Mouse (Mus musculus) left cerebral cortex, postnatal 25 days (tissue): ENCODE measurements around the gene Tysnd1. TPM values are rescaled to one million over a fixed set of nuclear protein-coding genes. Genes with fewer than 3 reads are reported as not detected.

Source experiments
- DNase-seq, 2 experiments: peaks; one replicate each; pipeline ENCODE4 v3.0.0; 2022; ENCODE audit warnings: low spot score in 2 of 2, mixed read lengths in 1 of 2
- intact Hi-C: fragments of 180-260 bp; cut with DNase I; formaldehyde crosslinking; loops from one replicate; pipeline ENCODE4 v1.15.1; 2025
- total RNA-seq, 2 experiments: library from RNA; stranded (reverse); gene quantifications; 2 replicates each; pipeline ENCODE4 v1.2.3; 2021

Gene Tysnd1
- total RNA-seq = 10 to 100 TPM; 21.7 to 24.3 TPM

GRCm38 (mm10) chr10:61694870-61695670, at the start of gene Tysnd1:
Tysnd1 (plus strand) TSS chr10:61695514.
- intact Hi-C loops = loop anchor here (1.0 kb wide), 1 partner anchor 15 kb away; the partner anchor contains the start of gene Sar1a
- DNase-seq = peak; percentile 97 to 99

GRCm38 (mm10) chr10:61646557-61646956, 48.8 kb upstream of the Tysnd1 start:
- intact Hi-C loops = loop anchor here (5.0 kb wide), 2 partner anchors 154 to 169 kb away; partner anchors contain the start of gene Lrrc20
- DNase-seq = no peak

- peak; percentile 85 to 91 for DNase-seq
- intact Hi-C loops = loop anchor here (2.0 to 5.0 kb wide), 3 partner anchors 21 to 171 kb away; partner anchors contain the start of gene Lrrc20
Measured at GRCm38 (mm10) chr10:61647790-61648736, 47.3 kb upstream of the Tysnd1 start, which contains the start of gene Ppa1. Ppa1 (plus strand) TSS chr10:61648552.

- intact Hi-C loops = loop anchor here (2.0 to 5.0 kb wide), 3 partner anchors 22 to 172 kb away; partner anchors contain the start of gene Lrrc20
- peak in 1 of 2 experiments; percentile 14 for DNase-seq
Measured at GRCm38 (mm10) chr10:61648737-61649645, 46.3 kb upstream of the Tysnd1 start.

GRCm38 (mm10) chr10:61654105-61654504, 41.2 kb upstream of the Tysnd1 start:
- intact Hi-C loops = loop anchor here (10.0 kb wide), 1 partner anchor 449 kb away; no protein-coding TSS in a partner anchor

GRCm38 (mm10) chr10:61654691-61655090, 40.6 kb upstream of the Tysnd1 start:
- intact Hi-C loops = loop anchor here (10.0 kb wide), 1 partner anchor 450 kb away; no protein-coding TSS in a partner anchor
- no peak for DNase-seq

More at GRCm38 (mm10) chr10:61654105-61654504, 41.2 kb upstream of the Tysnd1 start:
- DNase-seq = no peak

DNA sequence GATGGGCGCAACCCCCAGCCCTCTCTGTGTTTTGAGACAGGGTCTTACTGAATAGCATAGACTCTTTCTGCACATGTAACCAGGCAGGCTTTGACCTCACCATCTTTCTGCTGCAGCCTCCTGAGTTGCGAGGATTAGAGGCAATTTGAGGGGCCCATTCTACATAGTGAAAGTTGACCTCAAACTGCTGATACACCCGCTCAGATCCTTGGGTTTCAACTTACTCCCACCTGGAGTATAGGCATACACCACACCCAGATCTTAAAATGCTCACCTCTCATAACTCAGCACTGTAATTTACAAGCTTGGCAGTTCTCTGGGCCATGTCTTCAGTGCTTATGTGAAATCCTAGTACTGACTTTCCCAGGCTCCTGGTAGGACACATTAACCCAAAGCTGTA, 40.1 kb upstream of the Tysnd1 start:
- DNase-seq = no peak
- intact Hi-C loops = loop anchor here (10.0 kb wide), 1 partner anchor 450 kb away; no protein-coding TSS in a partner anchor

DNA sequence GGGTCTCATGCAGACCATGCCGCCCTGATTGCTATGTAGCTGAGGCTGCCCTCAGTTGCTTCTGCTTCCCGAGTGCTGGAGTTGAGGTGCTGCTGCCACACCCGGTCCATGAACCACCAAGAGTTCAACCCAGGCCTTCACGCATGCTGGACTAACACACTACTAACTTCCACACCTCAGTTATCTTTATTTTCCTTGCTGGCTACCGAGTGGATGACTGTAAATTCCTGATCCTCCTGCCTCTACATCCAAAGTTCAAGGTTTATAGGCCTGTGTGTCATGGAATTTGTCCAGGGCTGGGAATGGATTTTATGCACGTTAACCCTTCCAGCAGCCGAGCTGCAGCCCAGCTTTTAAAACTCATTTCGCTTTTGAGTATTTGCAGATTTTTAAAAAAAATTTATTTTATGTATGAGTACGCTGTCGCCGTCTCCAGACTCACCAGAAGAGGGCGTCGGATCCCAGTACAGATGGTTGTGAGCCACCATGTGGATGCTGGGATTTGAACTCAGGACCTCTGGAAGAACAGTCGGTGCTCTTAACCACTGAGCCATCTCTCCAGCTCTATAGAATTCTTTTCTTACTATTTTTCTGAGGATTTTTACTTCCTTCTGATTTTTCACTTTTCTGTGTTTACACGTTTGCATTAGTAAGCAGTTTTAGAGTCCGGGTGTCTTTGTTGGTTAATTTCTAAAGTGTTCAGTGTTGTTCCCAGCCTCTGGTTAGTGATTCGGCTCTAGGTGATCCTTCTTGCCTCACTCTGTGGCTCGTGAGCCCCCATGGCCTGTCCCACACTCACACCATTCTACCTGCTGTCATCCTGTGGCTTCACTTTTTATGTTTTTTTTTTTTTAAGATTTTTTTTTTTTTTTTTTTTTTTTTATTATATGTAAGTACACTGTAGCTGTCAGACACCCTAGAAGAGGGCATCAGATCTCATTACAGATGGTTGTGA, 38.1 kb upstream of the Tysnd1 start:
- DNase-seq = no peak
- intact Hi-C loops = loop anchor here (1.0 to 10.0 kb wide), 3 partner anchors 50 to 452 kb away; no protein-coding TSS in a partner anchor

DNA sequence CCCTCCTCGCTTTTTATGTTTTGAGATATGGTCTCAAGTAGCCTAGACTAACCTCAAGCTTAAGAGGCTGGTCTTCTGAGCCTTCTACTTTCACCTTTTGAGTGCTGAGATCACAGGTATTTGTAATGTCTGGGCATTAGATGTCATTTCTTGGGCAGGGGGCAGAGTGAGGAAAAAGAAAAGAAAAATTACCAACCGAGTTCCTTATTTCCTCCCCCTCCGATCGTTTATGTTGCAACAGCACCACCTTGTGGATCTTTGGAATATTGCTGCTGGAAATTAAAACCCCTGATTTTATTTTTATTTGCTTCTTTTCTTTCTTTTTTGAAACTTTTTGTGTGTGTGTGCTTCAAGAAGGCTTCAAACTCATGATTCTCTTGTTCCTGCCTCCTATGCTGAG, 37.3 kb upstream of the Tysnd1 start:
- peak in 1 of 2 experiments; percentile 16 for DNase-seq
- intact Hi-C loops = loop anchor here (2.0 to 10.0 kb wide), 3 partner anchors 55 to 453 kb away; no protein-coding TSS in a partner anchor

DNA sequence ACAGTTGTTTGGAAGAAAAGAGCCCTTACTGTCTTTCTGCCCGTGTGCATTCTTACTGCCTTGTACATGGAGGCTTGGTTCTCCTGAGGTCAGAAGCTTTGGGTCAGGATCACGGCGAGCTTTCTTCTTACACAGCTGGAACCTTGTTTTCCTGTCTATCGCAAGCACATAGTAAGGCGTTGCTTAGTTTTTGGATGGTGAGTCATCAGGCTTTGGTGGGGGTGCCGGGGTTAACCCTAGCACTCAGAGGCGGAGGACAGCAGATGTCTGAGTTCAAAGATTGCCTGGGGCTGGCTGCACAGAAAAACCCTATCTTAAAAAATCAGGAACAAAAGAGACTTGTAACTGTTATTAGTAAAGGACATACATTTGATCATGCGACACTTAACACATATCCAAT, 33.4 kb upstream of the Tysnd1 start:
- intact Hi-C loops = no loop called here
- no peak for DNase-seq

DNA sequence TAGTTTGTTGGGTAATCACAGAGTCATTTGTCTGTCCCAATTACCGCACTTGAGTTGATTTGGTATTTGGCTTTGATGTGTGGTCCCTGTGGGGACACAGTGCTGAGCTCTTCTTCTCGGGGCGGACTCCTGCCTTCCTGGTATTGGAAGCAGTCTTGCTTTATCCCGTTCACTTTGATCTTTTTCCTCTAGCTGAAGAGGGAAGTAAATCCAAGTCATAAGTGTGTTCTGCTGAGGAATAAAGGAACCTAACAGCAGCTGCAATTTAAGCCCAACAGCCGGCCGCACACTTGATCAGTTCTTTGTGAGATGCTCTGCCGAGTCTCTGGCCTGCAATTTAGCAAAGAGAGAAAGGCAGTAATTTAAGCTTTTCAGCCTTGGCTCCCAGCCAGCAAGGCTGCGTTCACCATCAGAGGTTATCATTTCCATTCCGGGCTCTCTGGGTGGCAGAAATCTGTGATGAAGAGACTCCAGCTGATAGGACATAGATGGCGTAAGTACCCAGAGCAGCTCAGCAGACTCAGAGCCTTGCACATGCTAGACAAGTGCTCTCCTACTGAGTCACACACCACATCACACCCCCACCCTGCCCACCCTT, 32.8 kb upstream of the Tysnd1 start:
- peak; percentile 22 to 40 for DNase-seq
- intact Hi-C loops = no loop called here

DNA sequence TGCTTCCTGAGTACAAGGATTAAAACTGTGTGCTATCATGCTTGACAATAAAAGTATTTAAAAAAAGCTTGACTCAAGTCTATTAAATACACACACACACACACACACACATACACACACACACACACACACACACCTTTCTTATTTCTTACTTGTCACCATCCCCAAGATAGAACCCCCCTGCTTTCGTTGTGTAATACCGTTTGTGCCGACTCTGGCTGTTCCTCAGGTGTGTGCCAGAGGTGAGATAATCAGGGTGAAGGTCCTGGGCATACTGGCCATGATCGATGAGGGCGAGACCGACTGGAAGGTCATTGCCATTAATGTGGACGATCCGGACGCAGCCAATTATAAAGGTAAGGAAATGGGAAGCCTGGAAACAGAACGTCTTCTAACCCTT, 30.2 kb upstream of the Tysnd1 start:
- intact Hi-C loops = no loop called here

DNA sequence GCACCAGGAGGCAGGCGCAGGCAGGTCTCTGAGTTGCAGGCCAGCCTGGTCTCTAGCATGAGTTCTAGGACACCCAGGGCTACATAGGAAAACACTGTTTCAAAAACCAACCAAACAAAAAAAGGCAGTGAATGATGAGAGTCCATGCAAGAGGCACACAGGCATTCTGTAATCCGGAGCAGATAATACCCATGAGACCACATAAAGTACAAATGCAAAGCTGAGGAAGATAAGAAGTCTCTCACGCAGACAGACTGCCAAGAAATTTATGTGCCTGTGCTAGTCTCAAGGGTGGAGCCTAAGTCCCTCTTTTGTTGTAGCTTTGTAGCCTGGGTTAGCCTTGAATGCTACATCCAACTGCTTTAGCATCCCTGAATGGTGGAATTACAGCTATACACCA, 29.7 kb upstream of the Tysnd1 start:
- no peak for DNase-seq

More for the DNA sequence above, 30.2 kb upstream of the Tysnd1 start:
- no peak for DNase-seq

GRCm38 (mm10) chr10:61669289-61669688, 26.0 kb upstream of the Tysnd1 start:
- intact Hi-C loops = no loop called here
- no peak for DNase-seq

More for the DNA sequence above, 29.7 kb upstream of the Tysnd1 start:
- intact Hi-C loops = no loop called here

- intact Hi-C loops = no loop called here
- DNase-seq = no peak
Measured at GRCm38 (mm10) chr10:61669896-61670295, 25.4 kb upstream of the Tysnd1 start.

DNA sequence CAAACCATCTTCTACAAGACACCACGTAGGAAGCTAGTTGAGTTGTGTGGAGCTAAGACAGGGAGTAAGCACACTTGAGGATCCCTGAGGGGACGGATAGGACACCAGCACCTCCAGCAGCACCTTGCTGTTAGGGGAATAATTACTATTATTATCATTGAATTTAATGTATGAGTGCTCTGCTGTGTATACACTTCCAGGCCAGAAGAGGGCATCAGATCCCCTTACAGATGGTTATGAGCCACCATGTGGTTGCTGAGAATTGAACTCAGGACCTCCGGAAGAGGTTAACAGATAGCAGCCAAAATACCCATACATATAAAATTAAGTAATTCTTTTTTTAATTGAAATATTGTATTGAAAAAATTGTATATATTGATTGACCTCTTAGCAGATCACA, 24.6 kb upstream of the Tysnd1 start:
- intact Hi-C loops = no loop called here
- DNase-seq = no peak

- intact Hi-C loops = no loop called here
- DNase-seq = no peak
Measured at GRCm38 (mm10) chr10:61675935-61676334, 19.4 kb upstream of the Tysnd1 start.
